Mouse (Mus musculus): ENCODE measurements around the gene Fblim1.
"Not testable (repeated sequence)": the region's sequence is repeated elsewhere in the genome, so short reads cannot be mapped to it uniquely, and the experiment has no call there.

The Fblim1 gene

GRCm38 (mm10) chr4:141567174-141567573, 38.7 kb downstream of the Fblim1 start:
- DNase-seq (ENCODE audit: low spot score in 2 of 2) = not testable (repeated sequence)

- no peak for DNase-seq (ENCODE audit: low spot score in 2 of 2)
Observed at GRCm38 (mm10) chr4:141566187-141566586, 39.7 kb downstream of the Fblim1 start.

GRCm38 (mm10) chr4:141565325-141565724, 40.6 kb downstream of the Fblim1 start:
- no peak for DNase-seq (ENCODE audit: low spot score in 2 of 2)

DNA sequence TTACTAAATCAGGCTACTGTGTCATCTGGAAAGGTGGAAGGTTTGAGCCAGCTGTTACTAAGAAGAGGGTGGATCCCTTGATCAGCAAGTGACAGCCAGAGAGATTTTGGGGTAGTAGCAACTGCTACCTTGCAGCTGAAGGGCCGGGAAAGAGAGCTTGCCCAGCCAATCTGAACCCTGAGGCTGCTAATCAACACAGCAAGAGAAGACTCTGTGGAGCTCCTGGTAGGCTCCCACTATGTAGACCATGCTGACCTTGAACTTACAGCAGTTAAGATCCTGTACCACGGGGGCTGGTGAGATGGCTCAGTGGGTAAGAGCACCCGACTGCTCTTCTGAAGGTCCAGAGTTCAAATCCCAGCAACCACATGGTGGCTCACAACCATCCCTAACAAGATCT, 41.2 kb downstream of the Fblim1 start:
- DNase-seq (ENCODE audit: low spot score in 2 of 2) = no peak

- no peak for DNase-seq (ENCODE audit: low spot score in 2 of 2)
Observed at GRCm38 (mm10) chr4:141564209-141564608, 41.7 kb downstream of the Fblim1 start.

GRCm38 (mm10) chr4:141562281-141562680, 43.6 kb downstream of the Fblim1 start:
- no peak for DNase-seq (ENCODE audit: low spot score in 2 of 2)

- not testable (repeated sequence) for DNase-seq (ENCODE audit: low spot score in 2 of 2)
Observed at GRCm38 (mm10) chr4:141561331-141561919, 44.5 kb downstream of the Fblim1 start.

GRCm38 (mm10) chr4:141559898-141560263, 46.0 kb downstream of the Fblim1 start:
- peak; percentile 87 to 91 for DNase-seq (ENCODE audit: low spot score in 2 of 2)

- peak; percentile 73 to 79 for DNase-seq (ENCODE audit: low spot score in 2 of 2)
Observed at GRCm38 (mm10) chr4:141559131-141559897, 46.6 kb downstream of the Fblim1 start.

- DNase-seq (ENCODE audit: low spot score in 2 of 2) = peak in 1 of 2 experiments; percentile 48
Observed at GRCm38 (mm10) chr4:141558658-141559057, 47.2 kb downstream of the Fblim1 start.

- DNase-seq (ENCODE audit: low spot score in 2 of 2) = not testable (repeated sequence)
Observed at GRCm38 (mm10) chr4:141556163-141556562, 49.7 kb downstream of the Fblim1 start.

- not testable (repeated sequence) for DNase-seq (ENCODE audit: low spot score in 2 of 2)
Observed at GRCm38 (mm10) chr4:141554255-141554865, 51.5 kb downstream of the Fblim1 start.

GRCm38 (mm10) chr4:141552484-141552883, 53.4 kb downstream of the Fblim1 start:
- peak in 1 of 2 experiments; percentile 36 for DNase-seq (ENCODE audit: low spot score in 2 of 2)

DNA sequence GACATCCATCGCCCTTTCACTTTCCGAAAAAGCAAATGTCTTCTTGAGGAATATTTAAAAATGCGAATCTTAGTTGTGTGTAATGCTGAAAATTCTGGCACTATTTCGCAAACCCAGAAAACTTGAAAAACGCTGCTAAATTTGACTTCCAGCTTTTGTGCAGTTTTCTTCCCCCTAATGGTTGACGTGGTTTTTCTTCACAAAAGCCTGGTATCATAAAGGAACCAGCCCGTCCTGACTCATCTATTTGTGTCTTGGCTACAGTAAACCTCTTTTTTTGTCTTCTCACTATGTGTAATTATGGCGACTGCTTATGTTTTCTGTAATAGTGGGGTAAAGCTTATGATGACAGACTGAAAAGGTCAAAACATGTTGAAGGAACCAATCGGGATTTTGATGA, 58.6 kb downstream of the Fblim1 start:
- DNase-seq (ENCODE audit: low spot score in 2 of 2) = no peak

GRCm38 (mm10) chr4:141546334-141547200, 59.3 kb downstream of the Fblim1 start:
- peak; percentile 85 to 87 for DNase-seq (ENCODE audit: low spot score in 2 of 2)

- DNase-seq (ENCODE audit: low spot score in 2 of 2) = peak; percentile 96 to 99
Observed at GRCm38 (mm10) chr4:141545743-141546333, 60.1 kb downstream of the Fblim1 start.

DNA sequence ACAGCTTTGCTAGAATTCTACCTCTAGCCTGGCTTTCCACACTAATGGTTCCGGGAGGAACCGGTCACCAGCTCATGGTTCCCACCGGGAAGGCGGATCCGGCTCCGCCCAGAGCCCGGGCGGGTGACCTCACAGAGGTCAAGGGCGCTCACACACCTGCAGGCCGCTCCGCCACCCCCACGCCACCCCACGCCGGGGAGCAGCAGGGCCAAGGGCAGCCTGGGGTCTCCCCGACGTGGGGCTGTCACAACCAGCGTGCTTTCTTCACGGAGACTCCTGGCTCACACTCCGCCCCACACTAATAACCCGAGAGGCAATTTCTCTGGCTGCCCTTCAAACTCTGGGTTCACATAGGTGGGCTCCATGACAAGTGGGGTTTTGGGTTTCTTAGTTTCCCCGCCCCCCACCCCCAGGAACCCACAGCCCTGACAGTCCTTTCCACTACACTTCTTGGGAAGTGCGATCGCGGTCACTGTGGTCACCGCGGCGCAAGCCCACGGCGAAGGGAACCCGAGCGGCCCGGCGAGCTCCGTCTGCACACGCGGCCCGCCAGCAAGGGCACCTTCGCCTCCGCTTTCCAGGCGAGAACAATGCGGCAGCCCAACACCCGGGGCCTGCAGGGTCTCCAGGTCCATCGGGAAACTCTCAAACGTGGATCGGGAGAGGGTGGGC, 60.7 kb downstream of the Fblim1 start:
- peak; percentile 67 to 69 for DNase-seq (ENCODE audit: low spot score in 2 of 2)

- no peak for DNase-seq (ENCODE audit: low spot score in 2 of 2)
Observed at GRCm38 (mm10) chr4:141544536-141544935, 61.4 kb downstream of the Fblim1 start.

GRCm38 (mm10) chr4:141543593-141543992, 62.3 kb downstream of the Fblim1 start:
- DNase-seq (ENCODE audit: low spot score in 2 of 2) = no peak

- no peak for DNase-seq (ENCODE audit: low spot score in 2 of 2)
Observed at GRCm38 (mm10) chr4:141541851-141542250, 64.0 kb downstream of the Fblim1 start.

DNA sequence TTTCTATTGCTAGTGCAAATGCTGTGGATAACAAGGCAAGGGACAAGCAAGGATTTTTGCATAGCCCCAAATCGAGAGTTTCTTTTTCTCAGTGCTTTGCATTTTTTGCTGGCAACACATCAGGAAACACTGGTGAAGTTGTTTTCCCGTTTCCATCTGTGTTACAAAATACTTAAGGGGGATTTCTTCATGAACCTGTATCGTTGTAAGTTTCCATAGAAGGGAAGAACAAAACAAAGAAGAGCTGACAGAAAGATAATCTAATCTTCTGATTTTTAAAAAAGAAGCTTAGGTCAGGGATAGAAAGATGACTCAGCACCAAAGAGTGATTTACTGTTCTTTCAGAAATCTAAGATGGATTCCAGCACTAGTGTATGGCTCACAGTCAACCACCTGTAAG, 65.1 kb downstream of the Fblim1 start:
- no peak for DNase-seq (ENCODE audit: low spot score in 2 of 2)

Measured in spleen, postnatal 10 days (tissue).